Mouse (Mus musculus): Measurements from ENCODE around the gene Pex19. TPM values are rescaled to one million over a fixed set of nuclear protein-coding genes. Genes with fewer than 3 reads are reported as not detected.

The Pex19 gene
- polyA plus RNA-seq, 1 experiment = 25.8 TPM

DNA sequence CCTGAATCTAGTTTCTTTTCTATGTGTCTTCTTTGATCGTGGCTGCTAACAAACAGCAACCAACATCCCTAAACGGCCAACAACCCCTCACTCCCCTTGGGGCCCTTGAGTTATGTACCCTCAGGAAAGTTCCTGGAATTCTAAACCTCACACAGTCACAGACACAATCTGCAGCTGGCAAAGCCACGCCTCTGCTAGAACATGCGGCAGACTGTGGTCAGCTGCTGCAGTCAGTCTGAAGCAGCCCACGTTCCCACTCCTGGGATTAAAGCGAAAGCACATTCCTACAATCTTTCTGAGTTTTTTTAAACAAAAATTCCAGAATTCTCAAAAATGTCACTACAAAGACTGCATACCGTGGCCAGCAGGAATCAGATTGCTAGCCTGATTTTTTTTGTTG, 7.0 kb downstream of the Pex19 start:
- Histone ChIP-seq H3K27ac (ENCODE audit: control insufficient read depth, insufficient read depth, low read depth, low read length) (no peak overlapping the region), H3K36me3 (ENCODE audit: control insufficient read depth, insufficient read depth, low read length) (peaks cover 8% of the 10 kb centered on the region), H3K4me1 (ENCODE audit: control insufficient read depth, insufficient read depth, low read length) (no peaks in the 10 kb centered on the region), H3K27me3 (ENCODE audit: control insufficient read depth, insufficient read depth, low read length) (no peaks in the 10 kb centered on the region), H3K4me3 (ENCODE audit: control insufficient read depth, low read depth, low read length) (no peak overlapping the region)
- TF ChIP-seq CTCF (IDR thresholded peaks at IDR 0.05; ENCODE audit: control insufficient read depth, insufficient read depth, insufficient replicate concordance, low read depth, low read length) (no peak), POLR2A (IDR thresholded peaks at IDR 0.05; ENCODE audit: control insufficient read depth, low read depth, low read length) (no peak)

DNA sequence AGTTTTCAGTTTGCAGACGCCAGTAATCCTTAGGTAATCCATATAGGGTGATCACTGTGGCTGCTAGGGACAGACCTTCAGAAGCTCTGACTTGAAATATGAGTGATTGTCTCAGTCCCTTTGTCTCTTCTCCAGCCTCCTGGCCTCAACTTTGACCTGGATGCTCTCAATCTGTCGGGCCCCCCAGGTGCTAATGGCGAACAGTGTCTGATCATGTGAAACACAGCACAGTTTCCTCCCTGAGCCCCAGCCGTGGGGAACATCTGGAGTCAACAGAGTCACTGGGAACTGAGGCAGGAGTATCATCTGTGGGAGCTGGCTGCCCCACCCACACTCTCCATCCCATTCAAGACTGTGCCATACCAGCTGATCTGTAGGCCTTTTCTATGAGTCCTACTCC, 7.5 kb downstream of the Pex19 start:
- Histone ChIP-seq H3K4me3 (ENCODE audit: control insufficient read depth, low read depth, low read length) (no peak overlapping the region), H3K27ac (ENCODE audit: control insufficient read depth, insufficient read depth, low read depth, low read length) (no peak overlapping the region), H3K4me1 (ENCODE audit: control insufficient read depth, insufficient read depth, low read length) (no peaks in the 10 kb centered on the region), H3K27me3 (ENCODE audit: control insufficient read depth, insufficient read depth, low read length) (no peaks in the 10 kb centered on the region), H3K36me3 (ENCODE audit: control insufficient read depth, insufficient read depth, low read length) (peaks cover 5% of the 10 kb centered on the region)
- TF ChIP-seq CTCF (IDR thresholded peaks at IDR 0.05; ENCODE audit: control insufficient read depth, insufficient read depth, insufficient replicate concordance, low read depth, low read length) = no peak
- TF ChIP-seq POLR2A (IDR thresholded peaks at IDR 0.05; ENCODE audit: control insufficient read depth, low read depth, low read length) = no peak

DNA sequence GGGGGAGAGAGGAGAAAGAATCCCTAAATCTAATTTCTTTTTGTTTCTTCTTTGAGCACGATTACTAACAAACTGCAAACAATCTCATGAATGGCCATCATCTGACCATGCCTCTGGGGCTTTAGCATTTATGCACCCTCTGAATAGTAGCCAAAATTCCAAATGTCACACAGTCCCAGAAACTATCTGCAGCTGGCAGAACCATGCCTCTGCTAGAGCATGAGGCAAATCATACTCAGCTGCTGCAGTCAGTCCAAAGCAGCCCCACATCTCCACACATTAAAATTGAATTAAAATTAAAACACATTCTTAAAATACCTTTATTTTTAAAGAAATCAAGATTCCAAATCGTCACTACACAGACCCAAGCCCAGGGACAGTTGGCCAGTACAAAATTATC, 13.6 kb downstream of the Pex19 start:
- TF ChIP-seq CTCF (IDR thresholded peaks at IDR 0.05; ENCODE audit: control insufficient read depth, insufficient read depth, insufficient replicate concordance, low read depth, low read length) = no peak
- TF ChIP-seq POLR2A (IDR thresholded peaks at IDR 0.05; ENCODE audit: control insufficient read depth, low read depth, low read length) = no peak
- no peak overlapping the region for H3K4me3 ChIP-seq (ENCODE audit: control insufficient read depth, low read depth, low read length)
- H3K36me3 ChIP-seq (ENCODE audit: control insufficient read depth, insufficient read depth, low read length) = no peaks in the 10 kb centered on the region
- no peak overlapping the region for H3K27ac ChIP-seq (ENCODE audit: control insufficient read depth, insufficient read depth, low read depth, low read length)
- H3K27me3 ChIP-seq (ENCODE audit: control insufficient read depth, insufficient read depth, low read length) = no peaks in the 10 kb centered on the region
- H3K4me1 ChIP-seq (ENCODE audit: control insufficient read depth, insufficient read depth, low read length) = no peaks in the 10 kb centered on the region

DNA sequence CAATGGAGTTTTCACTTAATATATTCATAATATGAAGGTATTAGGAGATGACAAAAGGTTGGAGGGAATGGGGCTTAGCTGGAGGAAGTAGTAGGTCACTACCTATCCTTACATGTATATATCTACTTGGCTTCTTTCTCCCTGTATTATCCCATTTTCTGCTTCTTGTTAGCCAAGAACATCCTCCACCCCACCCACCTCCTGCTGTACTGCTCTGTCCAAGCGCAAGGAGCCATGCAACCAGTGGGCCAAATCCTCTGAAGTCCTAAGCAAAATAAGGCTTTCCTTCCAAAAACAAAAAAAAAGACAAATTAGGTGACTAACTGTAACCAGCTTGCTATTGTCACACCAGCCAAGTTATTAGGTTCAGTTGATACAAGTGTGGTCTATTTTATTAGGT, 14.3 kb downstream of the Pex19 start:
- Histone ChIP-seq H3K27ac (ENCODE audit: control insufficient read depth, insufficient read depth, low read depth, low read length) (no peak overlapping the region), H3K27me3 (ENCODE audit: control insufficient read depth, insufficient read depth, low read length) (no peaks in the 10 kb centered on the region), H3K36me3 (ENCODE audit: control insufficient read depth, insufficient read depth, low read length) (no peaks in the 10 kb centered on the region), H3K4me1 (ENCODE audit: control insufficient read depth, insufficient read depth, low read length) (peaks cover 2% of the 10 kb centered on the region; the same call in 1 of the 2 replicates), H3K4me3 (ENCODE audit: control insufficient read depth, low read depth, low read length) (no peak overlapping the region)
- TF ChIP-seq POLR2A (IDR thresholded peaks at IDR 0.05; ENCODE audit: control insufficient read depth, low read depth, low read length) (no peak), CTCF (IDR thresholded peaks at IDR 0.05; ENCODE audit: control insufficient read depth, insufficient read depth, insufficient replicate concordance, low read depth, low read length) (no peak)

DNA sequence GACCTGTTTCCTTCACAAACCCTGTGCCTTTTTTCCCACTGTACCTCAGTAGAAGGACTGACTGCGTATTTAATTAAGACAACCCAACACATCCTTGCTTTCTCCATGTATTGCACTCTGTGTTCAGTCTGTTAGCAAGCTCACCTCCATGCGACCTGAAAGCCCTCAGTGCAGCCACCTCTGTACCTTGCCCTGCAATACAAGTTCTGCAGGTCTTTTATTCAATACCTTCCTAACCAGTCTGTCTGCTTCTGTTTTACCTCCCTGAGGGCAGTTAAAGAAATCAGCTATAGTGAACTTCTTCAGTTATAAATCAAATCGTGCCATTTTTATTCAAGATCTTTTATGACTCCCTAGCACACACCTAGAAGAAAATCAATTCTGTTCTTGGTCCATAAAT, 15.0 kb downstream of the Pex19 start:
- Histone ChIP-seq H3K27ac (ENCODE audit: control insufficient read depth, insufficient read depth, low read depth, low read length) (no peak overlapping the region), H3K27me3 (ENCODE audit: control insufficient read depth, insufficient read depth, low read length) (no peaks in the 10 kb centered on the region), H3K4me3 (ENCODE audit: control insufficient read depth, low read depth, low read length) (no peak overlapping the region), H3K36me3 (ENCODE audit: control insufficient read depth, insufficient read depth, low read length) (no peaks in the 10 kb centered on the region), H3K4me1 (ENCODE audit: control insufficient read depth, insufficient read depth, low read length) (peaks cover 2% of the 10 kb centered on the region; the same call in 1 of the 2 replicates)
- no peak for TF ChIP-seq POLR2A (IDR thresholded peaks at IDR 0.05; ENCODE audit: control insufficient read depth, low read depth, low read length)

DNA sequence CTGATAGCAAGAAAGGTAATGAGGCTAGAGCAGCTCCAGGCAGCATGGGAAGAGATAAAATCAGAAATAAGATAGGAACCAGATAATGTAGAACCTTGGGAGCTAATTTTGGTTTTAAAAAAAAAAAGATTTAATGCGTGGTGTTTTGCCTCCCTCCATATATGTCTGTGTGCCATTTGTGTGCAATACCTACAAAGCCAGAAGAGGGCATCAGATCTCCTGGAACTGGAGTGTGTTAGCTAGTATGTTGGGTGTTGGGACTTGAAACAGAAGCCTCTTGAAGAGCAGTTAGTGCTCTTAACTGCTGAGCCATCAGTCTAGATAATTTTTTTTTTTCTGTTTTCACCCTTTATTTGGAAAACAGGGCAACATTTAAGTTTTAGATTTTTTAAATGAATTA, 17.0 kb downstream of the Pex19 start:
- Histone ChIP-seq H3K4me3 (ENCODE audit: control insufficient read depth, low read depth, low read length) (no peak overlapping the region), H3K27ac (ENCODE audit: control insufficient read depth, insufficient read depth, low read depth, low read length) (no peak overlapping the region), H3K4me1 (ENCODE audit: control insufficient read depth, insufficient read depth, low read length) (peaks cover 2% of the 10 kb centered on the region), H3K36me3 (ENCODE audit: control insufficient read depth, insufficient read depth, low read length) (no peaks in the 10 kb centered on the region), H3K27me3 (ENCODE audit: control insufficient read depth, insufficient read depth, low read length) (no peaks in the 10 kb centered on the region)
- TF ChIP-seq POLR2A (IDR thresholded peaks at IDR 0.05; ENCODE audit: control insufficient read depth, low read depth, low read length) (no peak), CTCF (IDR thresholded peaks at IDR 0.05; ENCODE audit: control insufficient read depth, insufficient read depth, insufficient replicate concordance, low read depth, low read length) (no peak)

DNA sequence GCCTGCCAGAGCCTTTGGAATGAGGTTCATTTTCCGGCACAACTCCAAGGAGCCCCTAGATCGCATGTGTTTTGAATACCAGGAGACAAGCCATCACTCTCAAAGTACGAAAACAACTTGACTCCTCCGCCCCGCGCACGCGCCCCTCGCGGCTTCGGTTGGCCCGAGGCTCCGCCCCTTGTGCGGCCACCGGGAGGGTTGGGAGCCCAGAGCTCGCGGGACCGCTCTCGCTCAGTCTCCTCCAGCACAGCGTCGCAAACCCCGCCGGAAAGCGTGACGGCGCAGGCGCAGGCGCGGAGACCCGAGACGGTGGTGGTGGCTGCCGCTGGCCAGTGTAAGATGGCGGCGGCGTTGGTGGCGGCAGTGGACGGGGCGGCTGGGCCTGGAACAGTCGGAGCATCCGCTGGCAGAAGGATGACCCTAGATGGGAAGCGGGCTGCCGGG, 21.3 kb downstream of the Pex19 start, which contains the start of gene Dcaf8:
Gene Dcaf8 (plus strand): TSS at position 250 of the 444 bp plus-strand sequence.
- H3K27ac ChIP-seq (ENCODE audit: control insufficient read depth, insufficient read depth, low read depth, low read length) = peak within 1 kb of the TSS; percentile 95
- TF ChIP-seq POLR2A (IDR thresholded peaks at IDR 0.05; ENCODE audit: control insufficient read depth, low read depth, low read length) (peak; percentile 98), CTCF (IDR thresholded peaks at IDR 0.05; ENCODE audit: control insufficient read depth, insufficient read depth, insufficient replicate concordance, low read depth, low read length) (no peak)
- H3K4me3 ChIP-seq (ENCODE audit: control insufficient read depth, low read depth, low read length) = peak within 1 kb of the TSS; percentile 92
- no peaks in the 10 kb centered on the region for H3K36me3 ChIP-seq (ENCODE audit: control insufficient read depth, insufficient read depth, low read length)
- H3K4me1 ChIP-seq (ENCODE audit: control insufficient read depth, insufficient read depth, low read length) = peaks cover 2% of the 10 kb centered on the region
- no peaks in the 10 kb centered on the region for H3K27me3 ChIP-seq (ENCODE audit: control insufficient read depth, insufficient read depth, low read length)
